Mouse (Mus musculus): Measurements from ENCODE around the gene Sun1.

DNA sequence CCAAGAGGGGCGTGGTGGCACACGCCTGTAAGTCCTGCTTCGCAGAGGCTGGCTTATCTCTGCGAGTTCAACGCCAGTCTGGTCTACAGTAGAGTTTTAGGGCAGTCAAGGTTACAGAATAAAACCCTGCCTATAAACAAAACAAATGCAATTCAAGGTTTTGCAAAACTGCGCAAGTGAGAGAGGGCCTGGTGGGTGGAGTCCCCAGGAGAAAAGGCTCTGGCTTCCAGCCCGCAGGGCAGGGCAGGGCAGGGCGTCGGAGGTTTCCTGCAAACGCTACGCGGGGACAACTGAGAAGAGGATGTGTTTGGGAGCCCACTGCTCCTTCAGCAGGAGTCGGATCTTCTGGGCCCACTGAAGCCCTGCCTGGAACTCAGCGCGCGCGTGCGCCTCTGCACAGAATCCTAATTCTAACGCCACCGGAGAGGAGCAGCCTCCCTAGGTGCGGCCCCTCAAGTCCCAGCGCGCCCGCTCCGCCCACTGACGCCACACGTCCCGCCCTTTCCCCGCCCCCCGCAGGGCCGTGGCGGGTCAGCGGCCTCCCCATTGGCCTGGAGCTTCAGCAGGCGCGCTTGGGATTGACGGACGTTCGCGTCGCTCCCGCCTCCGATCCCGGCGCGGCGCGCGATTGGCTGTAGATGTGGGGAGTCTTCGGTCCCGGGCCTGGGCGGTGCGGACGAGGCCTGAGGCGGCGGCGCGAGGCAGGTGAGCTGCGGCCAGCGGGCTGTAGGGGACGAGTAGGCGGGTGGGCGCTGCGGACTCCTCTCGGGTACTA is at the start of gene Sun1:
- TF ChIP-seq POLR2A (IDR thresholded peaks at IDR 0.05; ENCODE audit: borderline replicate concordance, low read depth, low read length) (no peak), CTCF (IDR thresholded peaks at IDR 0.05; ENCODE audit: low read depth, low read length) (no peak)
